Mouse (Mus musculus): Measurements from ENCODE around the gene Gng7. TPM values are rescaled to one million over a fixed set of nuclear protein-coding genes. Genes with fewer than 3 reads are reported as not detected.
A peak's percentile ranks its signal among the peaks of the same experiment; 100 is the strongest.
"Not testable (repeated sequence)": the region's sequence is repeated elsewhere in the genome, so short reads cannot be mapped to it uniquely, and the experiment has no call there.

Gng7 gene
- total RNA-seq (2021) = 1 to 10 TPM in 1 of 2 experiments, under 1 TPM in 1; 0.82 to 1.3 TPM
- long read RNA-seq, experiment 1, partial matches to known transcripts = 0 of 1 reads
- long read RNA-seq, experiment 1, other reads (novel, unspliced or antisense) = 0 of 1 reads
- long read RNA-seq, experiment 2, partial matches to known transcripts = 0 of 1 reads
- long read RNA-seq, experiment 2, other reads (novel, unspliced or antisense) = 1 of 1 reads

GRCm38 (mm10) chr10:81014393-81015384, at the start of gene Gng7:
TSS of gene Gng7 (minus strand) at chr10:81014945.
- DNase-seq = peak; percentile 90 to 93

GRCm38 (mm10) chr10:81064519-81064918, 49.8 kb upstream of the Gng7 start:
- DNase-seq = not testable (repeated sequence)

GRCm38 (mm10) chr10:81062710-81063109, 48.0 kb upstream of the Gng7 start:
- no peak for DNase-seq

GRCm38 (mm10) chr10:81059603-81060543, 45.1 kb upstream of the Gng7 start, which contains the start of gene Sgta:
TSS of gene Sgta (minus strand) at chr10:81060181.
- DNase-seq = peak; percentile 99 to 100

GRCm38 (mm10) chr10:81058896-81059295, 44.2 kb upstream of the Gng7 start:
- no peak for DNase-seq

- peak; percentile 39 to 43 for DNase-seq
Observed at GRCm38 (mm10) chr10:81057406-81058130, 42.8 kb upstream of the Gng7 start.

GRCm38 (mm10) chr10:81055802-81056340, 41.1 kb upstream of the Gng7 start:
- not testable (repeated sequence) for DNase-seq

GRCm38 (mm10) chr10:81055169-81055568, 40.4 kb upstream of the Gng7 start:
- no peak for DNase-seq

GRCm38 (mm10) chr10:81052577-81052976, 37.8 kb upstream of the Gng7 start:
- no peak for DNase-seq

- DNase-seq = no peak
Observed at GRCm38 (mm10) chr10:81051133-81051532, 36.4 kb upstream of the Gng7 start.

- DNase-seq = no peak
Observed at GRCm38 (mm10) chr10:81050645-81051044, 35.9 kb upstream of the Gng7 start.

GRCm38 (mm10) chr10:81045246-81045645, 30.5 kb upstream of the Gng7 start:
- DNase-seq = not testable (repeated sequence)

- DNase-seq = peak; percentile 57 to 82
Observed at GRCm38 (mm10) chr10:81041458-81042175, 26.9 kb upstream of the Gng7 start.

- peak; percentile 98 to 100 for DNase-seq
Observed at GRCm38 (mm10) chr10:81036988-81037580, 22.3 kb upstream of the Gng7 start, which contains the start of gene Slc39a3. TSS of gene Slc39a3 (minus strand) at chr10:81037426.

- no peak for DNase-seq
Observed at GRCm38 (mm10) chr10:81036251-81036650, 21.5 kb upstream of the Gng7 start.

- DNase-seq = no peak
Observed at GRCm38 (mm10) chr10:81033586-81033985, 18.8 kb upstream of the Gng7 start.

- DNase-seq = no peak
Observed at GRCm38 (mm10) chr10:81029031-81029430, 14.3 kb upstream of the Gng7 start.

GRCm38 (mm10) chr10:81028219-81028618, 13.5 kb upstream of the Gng7 start:
- DNase-seq = no peak

GRCm38 (mm10) chr10:81027331-81027730, 12.6 kb upstream of the Gng7 start:
- peak; percentile 48 to 65 for DNase-seq

- no peak for DNase-seq
Observed at GRCm38 (mm10) chr10:81026857-81027256, 12.1 kb upstream of the Gng7 start.

All from heart, adult 18-20 months (tissue).